Mouse (Mus musculus): Measurements from ENCODE around the gene Oaz2. TPM values are rescaled to one million over a fixed set of nuclear protein-coding genes. Genes with fewer than 3 reads are reported as not detected.

The Oaz2 gene
- polyA plus RNA-seq, 1 experiment from 2014 or later = 315 TPM

DNA sequence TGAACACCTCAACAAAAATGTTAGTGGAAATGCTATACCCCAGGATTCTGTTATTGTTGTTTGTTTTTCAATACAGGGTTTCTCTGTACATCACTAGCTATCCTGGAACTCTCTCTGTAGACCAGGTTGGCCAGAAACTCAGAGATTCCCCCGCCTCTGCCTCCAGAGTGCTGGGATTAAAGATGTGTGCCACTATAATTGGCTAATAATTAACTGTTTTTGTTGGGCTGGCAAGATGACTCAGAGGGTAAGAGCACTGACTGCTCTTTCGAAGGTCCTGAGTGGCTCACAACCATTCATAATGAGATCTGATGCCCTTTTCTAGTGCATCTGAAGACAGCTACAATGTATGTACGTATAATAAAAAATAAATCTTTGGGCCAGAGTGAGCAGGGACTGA, 67.1 kb downstream of the Oaz2 start:
- Histone ChIP-seq H3K9ac (no peak overlapping the region), H3K4me1 (no peaks in the 10 kb centered on the region), H3K4me2 (no peak overlapping the region), H3K36me3 (peaks cover 6% of the 10 kb centered on the region; the same call in 1 of the 2 replicates), H3K4me3 (no peak overlapping the region), H3K27me3 (no peaks in the 10 kb centered on the region), H3K9me3 (no peaks in the 10 kb centered on the region), H3K27ac (no peak overlapping the region)
- WGBS = 92% methylated on average over 3 of the region's 3 CpGs
- ATAC-seq (ENCODE audit: insufficient number of reproducible peaks, low FRiP score, low TSS enrichment, low read depth) = no peak

Other genes with a start within 250 kb of the Oaz2 start
- gene Slc51b, start 245.0 kb upstream of the Oaz2 start, polyA plus RNA-seq (2015; fragmentation: Nextera tagmentation; extraction: Ambion mirVana) = not detected in 2 replicates
- gene Mtfmt, start 232.2 kb upstream of the Oaz2 start, polyA plus RNA-seq (2015; fragmentation: Nextera tagmentation; extraction: Ambion mirVana) = 19.8 and 21.0 TPM in 2 replicates
- 123 and 165 TPM in 2 replicates for gene Spg21, start 207.1 kb upstream of the Oaz2 start, polyA plus RNA-seq (2015; fragmentation: Nextera tagmentation; extraction: Ambion mirVana)
- 0.35 and 0.76 TPM in 2 replicates for gene Ankdd1a, start 147.8 kb upstream of the Oaz2 start, polyA plus RNA-seq (2015; fragmentation: Nextera tagmentation; extraction: Ambion mirVana)
- gene Plekho2, start 88.0 kb upstream of the Oaz2 start, polyA plus RNA-seq (2015; fragmentation: Nextera tagmentation; extraction: Ambion mirVana) = 18.6 and 19.7 TPM in 2 replicates
- gene Pif1, start 80.8 kb upstream of the Oaz2 start, polyA plus RNA-seq (2015; fragmentation: Nextera tagmentation; extraction: Ambion mirVana) = 8.9 and 9.6 TPM in 2 replicates
- gene Rbpms2, start 38.4 kb upstream of the Oaz2 start, polyA plus RNA-seq (2015; fragmentation: Nextera tagmentation; extraction: Ambion mirVana) = 7.9 and 9.5 TPM in 2 replicates
- gene Zfp609, start 159.6 kb downstream of the Oaz2 start, polyA plus RNA-seq (2015; fragmentation: Nextera tagmentation; extraction: Ambion mirVana) = 5.7 and 6.9 TPM in 2 replicates
- gene Pclaf, start 222.2 kb downstream of the Oaz2 start, polyA plus RNA-seq (2015; fragmentation: Nextera tagmentation; extraction: Ambion mirVana) = 126 and 135 TPM in 2 replicates
- gene Trip4, start 240.8 kb downstream of the Oaz2 start, polyA plus RNA-seq (2015; fragmentation: Nextera tagmentation; extraction: Ambion mirVana) = 34.9 and 35.7 TPM in 2 replicates
- 15.0 and 17.7 TPM in 2 replicates for gene Csnk1g1, start 240.9 kb downstream of the Oaz2 start, polyA plus RNA-seq (2015; fragmentation: Nextera tagmentation; extraction: Ambion mirVana)

Measured in limb, embryonic 15.5 days (tissue).